Mouse (Mus musculus) liver, adult 2 months (tissue): ENCODE measurements around the gene Mlxip. TPM values are rescaled to one million over a fixed set of nuclear protein-coding genes. Genes with fewer than 3 reads are reported as not detected.
A peak's percentile ranks its signal among the peaks of the same experiment; 100 is the strongest.

Source experiments
- DNase-seq: peaks from one replicate; pipeline ENCODE4 v3.0.0-alpha.2; 2011; ENCODE audit warnings: low read depth, low spot score; ENCODE audit errors: extremely low read depth
- H3K27ac ChIP-seq: fragments of 200-500 bp; replicated peaks from 2 replicates; pipeline ENCODE4 v1.5.1; 2012; ENCODE audit warnings: low read depth, mild to moderate bottlenecking, control low read depth, inconsistent platforms, low read length; ENCODE audit not compliant: insufficient read depth
- H3K27me3 ChIP-seq: fragments of 200-500 bp; 2 replicates; pipeline ENCODE4 v1.6.1; 2012; ENCODE audit warnings: mild to moderate bottlenecking, moderate library complexity, low read length, inconsistent platforms; ENCODE audit not compliant: control insufficient read depth, insufficient read depth
- H3K36me3 ChIP-seq: fragments of 200-500 bp; 2 replicates; pipeline ENCODE4 v1.6.1; 2012; ENCODE audit warnings: low read length, inconsistent platforms; ENCODE audit not compliant: control insufficient read depth, insufficient read depth
- H3K4me1 ChIP-seq: fragments of 200-500 bp; 2 replicates; pipeline ENCODE4 v1.6.1; 2011; ENCODE audit warnings: low read length; ENCODE audit not compliant: control insufficient read depth, insufficient read depth
- H3K4me3 ChIP-seq: fragments of 200-500 bp; 2 replicates; pipeline ENCODE4 v1.5.1; 2011; ENCODE audit warnings: low read depth, mild to moderate bottlenecking, control low read depth, low read length, moderate library complexity; ENCODE audit not compliant: insufficient read depth
- H3K79me2 ChIP-seq: fragments of 200-500 bp; 2 replicates; pipeline ENCODE4 v1.6.1; 2012; ENCODE audit warnings: inconsistent platforms, mild to moderate bottlenecking, low read length, moderate library complexity; ENCODE audit not compliant: control insufficient read depth, insufficient read depth
- H3K9ac ChIP-seq: fragments of 200-500 bp; 2 replicates; pipeline ENCODE4 v1.6.1; 2012; ENCODE audit warnings: low read depth, mild to moderate bottlenecking, control low read depth, inconsistent platforms, low read length
- CTCF ChIP-seq: fragments of 200-500 bp; IDR thresholded peaks from 2 replicates; pipeline ENCODE4 v1.5.1; 2011; ENCODE audit warnings: low read depth, low read length, control low read depth
- POLR2A ChIP-seq: fragments of 200-500 bp; IDR thresholded peaks from 2 replicates; pipeline ENCODE4 v1.6.1; 2011; ENCODE audit warnings: low read length, control low read depth; ENCODE audit not compliant: insufficient read depth; ENCODE audit errors: extremely low read depth
- WGBS: fragments of 180-500 bp; shearing (Covaris S2); methylation state at CpG from one replicate; pipeline ENCODE4 v1.1.7; 2018; 5-methylcytosine and 5-hydroxymethylcytosine counted together
- polyA plus RNA-seq: library from polyadenylated mRNA; depleted of rRNA; stranded (reverse); fragments of >200 nt; gene quantifications from 2 replicates; pipeline ENCODE4 v1.2.3, GENCODE M21; 2012
- total RNA-seq: library from RNA; depleted of rRNA; stranded (reverse); fragments of >200 nt; gene quantifications from 2 replicates; pipeline ENCODE4 v1.2.3, GENCODE M21; 2014

Gene Mlxip
- total and polyA plus RNA-seq, 2 experiments: 2.0 to 5.1 TPM

DNA sequence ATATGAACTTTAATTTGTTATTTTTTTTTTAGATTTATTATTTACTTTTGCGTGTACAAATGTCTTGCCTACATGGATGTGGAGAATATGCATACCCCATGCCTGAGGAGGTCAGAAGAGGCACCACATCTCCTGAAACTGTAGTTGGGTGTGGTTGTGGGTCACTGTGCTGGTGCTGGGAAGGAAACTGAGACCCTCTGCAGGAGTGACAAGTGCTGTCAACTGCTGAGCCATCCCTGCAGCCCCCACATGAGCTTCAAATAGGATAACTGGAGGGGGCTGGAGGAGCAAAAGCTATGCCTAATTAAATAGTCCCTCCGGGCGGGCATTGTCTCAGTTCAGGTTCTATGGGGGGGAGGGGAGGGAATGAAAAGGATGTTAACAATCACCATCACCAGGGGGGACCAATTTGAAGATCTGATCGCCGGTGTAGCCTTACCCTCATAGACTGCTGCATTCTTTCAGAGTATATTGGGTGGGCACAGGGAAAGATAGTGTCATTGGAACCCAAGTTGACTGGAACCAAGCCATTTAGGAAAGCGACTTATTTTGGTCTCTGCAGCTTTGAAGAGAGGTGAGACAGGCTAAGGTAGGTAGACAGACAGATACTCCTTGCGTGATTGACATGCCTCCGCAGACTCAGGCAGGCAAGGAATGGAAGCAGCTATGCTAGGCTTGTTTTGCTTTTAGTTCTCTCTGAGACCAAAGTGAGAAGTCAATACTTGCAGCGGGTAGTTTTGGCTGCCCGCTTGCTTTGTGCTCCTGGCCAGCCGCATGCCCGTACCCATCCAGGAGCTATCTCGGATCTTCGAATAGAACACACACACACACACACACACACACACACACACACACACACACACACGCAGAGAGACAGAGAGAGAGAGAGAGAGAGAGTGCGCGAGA lies 3.8 kb upstream of the Mlxip start:
- Histone ChIP-seq H3K4me1 (peaks cover 3% of the 10 kb centered on the region), H3K9ac (no peak overlapping the region), H3K36me3 (no peaks in the 10 kb centered on the region), H3K4me3 (no peak overlapping the region), H3K27me3 (no peaks in the 10 kb centered on the region), H3K79me2 (peaks cover 4% of the 10 kb centered on the region; the same call in 1 of the 2 replicates), H3K27ac (no peak overlapping the region)
- no peak for DNase-seq
- TF ChIP-seq CTCF (no peak), POLR2A (no peak)
- 21% methylated on average over 17 of the region's 17 CpGs for WGBS

GRCm38 (mm10) chr5:123391442-123391809 lies 3.2 kb upstream of the Mlxip start:
- H3K36me3 ChIP-seq: no peaks in the 10 kb centered on the region
- peaks cover 4% of the 10 kb centered on the region; the same call in 1 of the 2 replicates for H3K79me2 ChIP-seq
- no peak for TF ChIP-seq POLR2A
- TF ChIP-seq CTCF: no peak
- WGBS: 12% methylated on average over 5 of the region's 5 CpGs
- no peak overlapping the region for H3K9ac ChIP-seq
- no peak for DNase-seq
- H3K27me3 ChIP-seq: no peaks in the 10 kb centered on the region
- H3K4me3 ChIP-seq: no peak overlapping the region
- peaks cover 3% of the 10 kb centered on the region for H3K4me1 ChIP-seq
- H3K27ac ChIP-seq: no peak overlapping the region

DNA sequence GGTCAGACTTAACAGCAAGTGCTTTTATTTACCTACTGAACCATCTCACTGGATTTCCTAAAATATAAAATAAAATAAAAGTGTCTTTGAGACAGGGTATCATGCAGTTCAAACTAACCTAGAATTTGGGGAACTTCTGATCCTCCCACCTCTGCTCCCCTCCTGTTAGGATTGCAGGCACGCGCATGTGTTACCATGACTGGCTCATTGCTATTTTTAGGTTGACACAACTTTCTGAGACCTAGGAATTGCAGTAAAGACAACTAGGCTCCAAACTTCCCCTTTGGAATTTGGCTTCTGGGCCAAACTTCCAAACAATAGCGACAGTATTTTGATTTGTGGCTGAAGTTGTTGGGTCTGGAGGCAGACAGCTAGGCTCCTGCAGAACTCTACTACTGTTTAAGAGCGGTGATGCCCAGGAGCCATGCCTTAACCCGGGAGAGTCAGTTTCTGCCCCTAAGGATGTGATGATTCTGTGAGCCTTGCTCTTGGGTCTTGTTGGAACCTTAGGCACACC lies 754 bp upstream of the Mlxip start:
- H3K9ac ChIP-seq: no peak overlapping the region
- no peaks in the 10 kb centered on the region for H3K27me3 ChIP-seq
- TF ChIP-seq POLR2A (no peak), CTCF (no peak)
- WGBS: 48% methylated on average over 5 of the region's 5 CpGs
- peaks cover 3% of the 10 kb centered on the region for H3K4me1 ChIP-seq
- peak overlapping the region; percentile 25; the same call in 1 of the 2 replicates for H3K27ac ChIP-seq
- no peak for DNase-seq
- H3K79me2 ChIP-seq: peaks cover 4% of the 10 kb centered on the region; the same call in 1 of the 2 replicates
- H3K4me3 ChIP-seq: peak overlapping the region; percentile 73; the same call in 1 of the 2 replicates
- H3K36me3 ChIP-seq: no peaks in the 10 kb centered on the region

DNA sequence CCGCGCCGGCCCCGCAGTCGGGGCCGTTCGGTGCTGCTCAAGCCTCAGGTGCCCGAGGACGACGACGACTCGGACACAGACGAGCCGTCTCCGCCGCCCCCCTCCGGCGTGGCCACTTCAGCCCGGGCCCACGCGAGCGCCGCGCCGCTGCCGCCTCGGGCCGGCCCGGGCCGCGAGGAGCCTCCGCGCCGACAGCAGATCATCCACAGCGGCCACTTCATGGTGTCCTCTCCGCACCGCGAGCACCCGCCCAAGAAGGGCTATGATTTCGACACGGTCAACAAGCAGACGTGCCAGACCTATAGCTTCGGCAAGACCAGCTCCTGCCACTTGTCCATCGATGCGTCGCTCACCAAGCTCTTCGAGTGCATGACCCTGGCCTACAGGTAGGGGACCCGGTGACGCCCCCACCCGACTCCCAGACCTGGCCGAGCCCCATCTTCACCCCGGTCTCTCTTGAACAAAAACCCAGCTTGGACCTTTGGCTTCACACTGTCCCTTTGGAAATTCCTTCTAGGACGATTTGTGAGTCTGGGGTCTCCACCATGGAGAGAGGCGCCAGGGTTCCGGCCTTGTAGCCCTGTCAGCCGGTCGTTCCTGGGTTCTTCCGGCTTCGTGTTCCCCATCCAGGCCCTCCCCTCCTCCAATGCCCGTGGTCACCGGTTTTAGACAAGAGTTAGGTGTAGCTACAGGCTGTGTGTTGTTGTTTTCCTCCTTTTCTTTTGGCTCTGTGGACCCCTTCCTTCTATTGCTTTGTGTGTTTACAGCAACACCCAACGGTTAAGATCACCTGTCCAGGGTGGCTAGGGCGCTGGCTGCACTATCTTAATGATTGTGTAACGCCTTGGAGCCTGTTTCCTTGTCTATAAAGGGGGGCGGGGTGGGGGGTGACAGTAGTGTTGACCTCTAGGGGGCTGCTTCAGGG lies 621 bp downstream of the Mlxip start:
- Histone ChIP-seq H3K4me3 (peak overlapping the region; percentile 73), H3K27ac (peak overlapping the region; percentile 45), H3K27me3 (no peaks in the 10 kb centered on the region), H3K36me3 (no peaks in the 10 kb centered on the region), H3K9ac (peak overlapping the region; percentile 93), H3K4me1 (peaks cover 3% of the 10 kb centered on the region), H3K79me2 (peaks cover 6% of the 10 kb centered on the region; the same call in 1 of the 2 replicates)
- TF ChIP-seq CTCF (no peak), POLR2A (no peak)
- 2% methylated on average over 65 of the region's 65 CpGs for WGBS
- DNase-seq: peak; percentile 24

- Histone ChIP-seq H3K79me2 (peaks cover 8% of the 10 kb centered on the region; the same call in 1 of the 2 replicates), H3K4me1 (peaks cover 3% of the 10 kb centered on the region), H3K27me3 (no peaks in the 10 kb centered on the region), H3K27ac (peak overlapping the region; percentile 43; the same call in 1 of the 2 replicates), H3K9ac (peak overlapping the region; percentile 8; the same call in 1 of the 2 replicates), H3K4me3 (peak overlapping the region; percentile 5; the same call in 1 of the 2 replicates), H3K36me3 (no peaks in the 10 kb centered on the region)
- TF ChIP-seq POLR2A (no peak), CTCF (no peak)
- 49% methylated on average over 8 of the region's 8 CpGs for WGBS
- DNase-seq: no peak
Observed at GRCm38 (mm10) chr5:123396901-123397464, 2.4 kb downstream of the Mlxip start.
